Mouse (Mus musculus) kidney, embryonic 16.5 days (tissue): ENCODE measurements around the gene Them7. TPM values are rescaled to one million over a fixed set of nuclear protein-coding genes. Genes with fewer than 3 reads are reported as not detected.

ENCODE experiments used
- polyA plus RNA-seq: library from polyadenylated mRNA; unstranded; fragments of >200 nt; fragmentation: Nextera tagmentation; extraction: Ambion mirVana; gene quantifications from 2 replicates; pipeline ENCODE4 v1.2.1, GENCODE M21; 2015

Gene Them7
- polyA plus RNA-seq, 1 experiment from 2014 or later = 4.0 TPM

Other genes with a start within 250 kb of the Them7 start
- gene Eif3m, start 207.2 kb upstream of the Them7 start, polyA plus RNA-seq = 332 and 352 TPM in 2 replicates
- gene Gm11060, start 132.3 kb upstream of the Them7 start, polyA plus RNA-seq = not detected in 2 replicates
- 124 and 142 TPM in 2 replicates for gene Wt1, start 97.8 kb upstream of the Them7 start, polyA plus RNA-seq
- 208 and 225 TPM in 2 replicates for gene Rcn1, start 175.0 kb downstream of the Them7 start, polyA plus RNA-seq